Mouse (Mus musculus): Measurements from ENCODE around the gene Ehmt2. TPM values are rescaled to one million over a fixed set of nuclear protein-coding genes. Genes with fewer than 3 reads are reported as not detected.

Gene Ehmt2
- polyA plus RNA-seq, 1 experiment from 2014 or later: 58.2 TPM

GRCm38 (mm10) chr17:34861704-34862415, 36.4 kb upstream of the Ehmt2 start:
- no peak for ATAC-seq (ENCODE audit: low read depth)

GRCm38 (mm10) chr17:34862416-34863081, 35.7 kb upstream of the Ehmt2 start, which contains the start of gene Cfb:
Gene Cfb (minus strand): TSS chr17:34862518.
- H3K4me3 ChIP-seq (ENCODE audit: low read length): no peak within 1 kb of the TSS
- H3K9me3 ChIP-seq (ENCODE audit: control insufficient read depth, low read length): no peaks in the 10 kb centered on the region
- H3K9ac ChIP-seq (ENCODE audit: low read length): no peak within 1 kb of the TSS
- H3K27me3 ChIP-seq (ENCODE audit: control insufficient read depth, insufficient read depth, low read depth, low read length): no peaks in the 10 kb centered on the region
- no peaks in the 10 kb centered on the region for H3K4me1 ChIP-seq (replicated peaks; ENCODE audit: control insufficient read depth, insufficient read depth, low read length)
- ATAC-seq (ENCODE audit: low read depth): no peak
- H3K4me2 ChIP-seq (ENCODE audit: low read depth, low read length): no peak within 1 kb of the TSS
- no peaks in the 10 kb centered on the region for H3K36me3 ChIP-seq (ENCODE audit: control insufficient read depth, insufficient read depth, low read length)
- no peak within 1 kb of the TSS for H3K27ac ChIP-seq (ENCODE audit: low read length)
- 53% methylated on average over 8 of the region's 8 CpGs for WGBS

More at GRCm38 (mm10) chr17:34861704-34862415, 36.4 kb upstream of the Ehmt2 start:
- 60% methylated on average over 13 of the region's 13 CpGs for WGBS
- Histone ChIP-seq H3K27ac (ENCODE audit: low read length) (no peak overlapping the region), H3K9ac (ENCODE audit: low read length) (no peak overlapping the region), H3K9me3 (ENCODE audit: control insufficient read depth, low read length) (no peaks in the 10 kb centered on the region), H3K4me2 (ENCODE audit: low read depth, low read length) (no peak overlapping the region), H3K36me3 (ENCODE audit: control insufficient read depth, insufficient read depth, low read length) (peaks cover 3% of the 10 kb centered on the region; the same call in 1 of the 2 replicates), H3K27me3 (ENCODE audit: control insufficient read depth, insufficient read depth, low read depth, low read length) (no peaks in the 10 kb centered on the region), H3K4me1 (replicated peaks; ENCODE audit: control insufficient read depth, insufficient read depth, low read length) (no peaks in the 10 kb centered on the region), H3K4me3 (ENCODE audit: low read length) (no peak overlapping the region)

GRCm38 (mm10) chr17:34865981-34866380, 32.3 kb upstream of the Ehmt2 start:
- Histone ChIP-seq H3K4me1 (replicated peaks; ENCODE audit: control insufficient read depth, insufficient read depth, low read length) (no peaks in the 10 kb centered on the region), H3K27ac (ENCODE audit: low read length) (no peak overlapping the region), H3K36me3 (ENCODE audit: control insufficient read depth, insufficient read depth, low read length) (no peaks in the 10 kb centered on the region), H3K9me3 (ENCODE audit: control insufficient read depth, low read length) (no peaks in the 10 kb centered on the region), H3K4me2 (ENCODE audit: low read depth, low read length) (no peak overlapping the region), H3K9ac (ENCODE audit: low read length) (no peak overlapping the region), H3K27me3 (ENCODE audit: control insufficient read depth, insufficient read depth, low read depth, low read length) (no peaks in the 10 kb centered on the region), H3K4me3 (ENCODE audit: low read length) (no peak overlapping the region)
- no peak for ATAC-seq (ENCODE audit: low read depth)
- WGBS: 48% methylated on average over 7 of the region's 7 CpGs

- Histone ChIP-seq H3K9ac (ENCODE audit: low read length) (no peak overlapping the region), H3K9me3 (ENCODE audit: control insufficient read depth, low read length) (no peaks in the 10 kb centered on the region), H3K4me3 (ENCODE audit: low read length) (no peak overlapping the region), H3K4me2 (ENCODE audit: low read depth, low read length) (no peak overlapping the region), H3K27ac (ENCODE audit: low read length) (no peak overlapping the region), H3K4me1 (replicated peaks; ENCODE audit: control insufficient read depth, insufficient read depth, low read length) (no peaks in the 10 kb centered on the region), H3K27me3 (ENCODE audit: control insufficient read depth, insufficient read depth, low read depth, low read length) (no peaks in the 10 kb centered on the region), H3K36me3 (ENCODE audit: control insufficient read depth, insufficient read depth, low read length) (no peaks in the 10 kb centered on the region)
- 82% methylated on average over 6 of the region's 6 CpGs for WGBS
- no peak for ATAC-seq (ENCODE audit: low read depth)
Observed at GRCm38 (mm10) chr17:34874321-34874720, 23.9 kb upstream of the Ehmt2 start.

- Histone ChIP-seq H3K27me3 (ENCODE audit: control insufficient read depth, insufficient read depth, low read depth, low read length) (no peaks in the 10 kb centered on the region), H3K9me3 (ENCODE audit: control insufficient read depth, low read length) (no peaks in the 10 kb centered on the region), H3K27ac (ENCODE audit: low read length) (no peak within 1 kb of the TSS), H3K4me2 (ENCODE audit: low read depth, low read length) (no peak within 1 kb of the TSS), H3K36me3 (ENCODE audit: control insufficient read depth, insufficient read depth, low read length) (no peaks in the 10 kb centered on the region), H3K9ac (ENCODE audit: low read length) (no peak within 1 kb of the TSS), H3K4me1 (replicated peaks; ENCODE audit: control insufficient read depth, insufficient read depth, low read length) (no peaks in the 10 kb centered on the region), H3K4me3 (ENCODE audit: low read length) (no peak within 1 kb of the TSS)
- no peak for ATAC-seq (ENCODE audit: low read depth)
- 44% methylated on average over 11 of the region's 11 CpGs for WGBS
Observed at GRCm38 (mm10) chr17:34879336-34879879, 18.9 kb upstream of the Ehmt2 start, which contains the start of gene Zbtb12. Gene Zbtb12 (plus strand): TSS chr17:34879483.

- Histone ChIP-seq H3K4me1 (replicated peaks; ENCODE audit: control insufficient read depth, insufficient read depth, low read length) (no peaks in the 10 kb centered on the region), H3K4me2 (ENCODE audit: low read depth, low read length) (no peak overlapping the region), H3K9me3 (ENCODE audit: control insufficient read depth, low read length) (no peaks in the 10 kb centered on the region), H3K9ac (ENCODE audit: low read length) (no peak overlapping the region), H3K4me3 (ENCODE audit: low read length) (no peak overlapping the region), H3K27me3 (ENCODE audit: control insufficient read depth, insufficient read depth, low read depth, low read length) (no peaks in the 10 kb centered on the region), H3K27ac (ENCODE audit: low read length) (no peak overlapping the region), H3K36me3 (ENCODE audit: control insufficient read depth, insufficient read depth, low read length) (no peaks in the 10 kb centered on the region)
- ATAC-seq (ENCODE audit: low read depth): no peak
Observed at GRCm38 (mm10) chr17:34881166-34881565, 17.1 kb upstream of the Ehmt2 start.

GRCm38 (mm10) chr17:34881683-34882310, 16.5 kb upstream of the Ehmt2 start, which contains the start of gene Gm20547:
Gene Gm20547 (minus strand): TSS chr17:34882042.
- no peaks in the 10 kb centered on the region for H3K4me1 ChIP-seq (replicated peaks; ENCODE audit: control insufficient read depth, insufficient read depth, low read length)
- no peaks in the 10 kb centered on the region for H3K36me3 ChIP-seq (ENCODE audit: control insufficient read depth, insufficient read depth, low read length)
- no peak within 1 kb of the TSS for H3K27ac ChIP-seq (ENCODE audit: low read length)
- H3K27me3 ChIP-seq (ENCODE audit: control insufficient read depth, insufficient read depth, low read depth, low read length): no peaks in the 10 kb centered on the region
- no peaks in the 10 kb centered on the region for H3K9me3 ChIP-seq (ENCODE audit: control insufficient read depth, low read length)
- H3K9ac ChIP-seq (ENCODE audit: low read length): no peak within 1 kb of the TSS
- 12% methylated on average over 15 of the region's 15 CpGs for WGBS
- no peak within 1 kb of the TSS for H3K4me2 ChIP-seq (ENCODE audit: low read depth, low read length)
- no peak within 1 kb of the TSS for H3K4me3 ChIP-seq (ENCODE audit: low read length)
- ATAC-seq (ENCODE audit: low read depth): no peak

GRCm38 (mm10) chr17:34883332-34883731, 14.9 kb upstream of the Ehmt2 start:
- Histone ChIP-seq H3K4me2 (ENCODE audit: low read depth, low read length) (no peak overlapping the region), H3K27me3 (ENCODE audit: control insufficient read depth, insufficient read depth, low read depth, low read length) (no peaks in the 10 kb centered on the region), H3K4me1 (replicated peaks; ENCODE audit: control insufficient read depth, insufficient read depth, low read length) (no peaks in the 10 kb centered on the region), H3K9ac (ENCODE audit: low read length) (no peak overlapping the region), H3K27ac (ENCODE audit: low read length) (no peak overlapping the region), H3K36me3 (ENCODE audit: control insufficient read depth, insufficient read depth, low read length) (no peaks in the 10 kb centered on the region), H3K9me3 (ENCODE audit: control insufficient read depth, low read length) (no peaks in the 10 kb centered on the region), H3K4me3 (ENCODE audit: low read length) (no peak overlapping the region)
- ATAC-seq (ENCODE audit: low read depth): no peak
- 73% methylated on average over 3 of the region's 3 CpGs for WGBS

GRCm38 (mm10) chr17:34884704-34885103, 13.6 kb upstream of the Ehmt2 start:
- no peak overlapping the region for H3K4me2 ChIP-seq (ENCODE audit: low read depth, low read length)
- no peaks in the 10 kb centered on the region for H3K27me3 ChIP-seq (ENCODE audit: control insufficient read depth, insufficient read depth, low read depth, low read length)
- H3K9me3 ChIP-seq (ENCODE audit: control insufficient read depth, low read length): no peaks in the 10 kb centered on the region
- H3K4me1 ChIP-seq (replicated peaks; ENCODE audit: control insufficient read depth, insufficient read depth, low read length): no peaks in the 10 kb centered on the region
- no peak overlapping the region for H3K4me3 ChIP-seq (ENCODE audit: low read length)
- H3K36me3 ChIP-seq (ENCODE audit: control insufficient read depth, insufficient read depth, low read length): no peaks in the 10 kb centered on the region
- H3K9ac ChIP-seq (ENCODE audit: low read length): no peak overlapping the region
- ATAC-seq (ENCODE audit: low read depth): no peak
- H3K27ac ChIP-seq (ENCODE audit: low read length): no peak overlapping the region
- 85% methylated on average over 6 of the region's 6 CpGs for WGBS
